Mouse (Mus musculus): Measurements from ENCODE around the gene Tbc1d13. TPM values are rescaled to one million over a fixed set of nuclear protein-coding genes. Genes with fewer than 3 reads are reported as not detected.

The Tbc1d13 gene
- total RNA-seq (2017) = 30.2 and 49.2 TPM in 2 replicates

GRCm38 (mm10) chr2:30133613-30134377 is at the start of gene Tbc1d13:
TSS of gene Tbc1d13 (plus strand) at chr2:30133746.
- peak; percentile 92 for ATAC-seq (replicated peaks; ENCODE audit: low read depth, poor library complexity, severe bottlenecking)

DNA sequence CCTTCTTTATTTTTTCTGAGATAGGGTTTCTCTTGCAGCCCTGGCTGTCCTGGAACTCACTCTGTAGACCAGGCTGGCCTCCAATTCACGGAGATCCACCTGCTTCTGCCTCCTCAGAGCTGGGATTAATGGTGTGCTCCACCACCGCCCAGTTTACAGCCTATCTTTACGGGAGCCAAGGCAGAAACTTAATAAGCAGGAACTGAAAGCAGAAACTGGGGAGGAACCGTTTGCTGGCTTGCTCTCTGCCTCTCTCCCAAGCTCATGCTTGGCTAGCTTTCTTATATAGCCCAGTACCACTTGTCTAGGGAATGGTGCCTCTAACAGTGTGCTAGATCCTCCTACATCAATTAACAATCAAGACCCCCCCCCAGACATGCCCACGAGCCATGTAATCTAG is 49.4 kb upstream of the Tbc1d13 start:
- no peak for ATAC-seq (replicated peaks; ENCODE audit: low read depth, poor library complexity, severe bottlenecking)

GRCm38 (mm10) chr2:30084632-30085031 is 48.9 kb upstream of the Tbc1d13 start:
- no peak for ATAC-seq (replicated peaks; ENCODE audit: low read depth, poor library complexity, severe bottlenecking)

DNA sequence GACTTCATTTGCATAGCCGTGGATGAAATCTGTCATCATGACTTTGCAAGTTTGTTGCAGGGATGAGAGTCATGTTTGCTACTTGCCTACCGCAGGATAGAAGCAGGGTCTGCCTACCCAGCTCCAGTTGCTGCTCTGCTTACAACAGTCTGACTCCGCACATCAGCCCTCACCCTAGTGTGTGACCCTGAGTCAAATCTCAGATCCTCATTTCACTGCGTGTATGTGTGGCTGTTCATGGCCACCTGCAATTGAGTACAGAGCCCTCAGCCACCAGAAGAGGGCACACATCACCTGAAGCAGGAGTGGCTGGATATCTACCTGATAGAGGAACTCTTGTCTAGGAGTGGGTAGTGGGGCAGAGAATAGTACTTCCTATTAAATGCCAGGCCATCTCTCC is 46.2 kb upstream of the Tbc1d13 start:
- no peak for ATAC-seq (replicated peaks; ENCODE audit: low read depth, poor library complexity, severe bottlenecking)

GRCm38 (mm10) chr2:30091521-30091920 is 42.0 kb upstream of the Tbc1d13 start:
- no peak for ATAC-seq (replicated peaks; ENCODE audit: low read depth, poor library complexity, severe bottlenecking)

DNA sequence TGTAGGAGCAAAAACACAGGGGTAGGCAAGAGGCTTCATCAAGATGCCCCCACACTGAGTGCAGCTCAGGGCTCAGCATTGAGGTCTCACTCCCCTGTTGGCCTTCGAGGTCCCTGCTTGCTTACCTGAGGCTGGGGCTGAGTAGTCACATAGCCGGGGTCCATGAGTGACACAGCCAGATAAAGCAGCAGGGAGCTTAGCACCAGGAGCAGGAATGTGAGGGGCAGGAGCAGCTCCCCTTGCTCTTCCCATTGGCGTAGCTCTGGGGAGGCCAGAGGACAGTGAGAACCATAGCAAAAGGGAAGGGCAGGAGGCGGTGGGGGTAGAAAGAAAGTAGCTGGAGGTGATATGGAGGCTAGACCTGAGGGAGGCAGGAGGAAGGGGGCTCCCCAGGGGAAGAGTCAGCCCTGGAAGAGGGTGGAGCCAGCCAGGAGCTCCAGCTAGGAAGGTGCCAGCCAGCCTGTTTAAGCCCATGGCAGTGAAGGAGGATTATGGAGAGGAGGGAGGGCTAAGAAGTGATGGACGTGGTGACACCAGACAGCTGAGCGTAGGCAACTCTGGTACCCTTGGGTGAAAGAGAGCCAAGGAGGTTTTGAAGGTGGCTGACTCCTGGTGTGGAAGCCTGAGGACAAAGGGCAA is 41.1 kb upstream of the Tbc1d13 start:
- ATAC-seq (replicated peaks; ENCODE audit: low read depth, poor library complexity, severe bottlenecking) = no peak

DNA sequence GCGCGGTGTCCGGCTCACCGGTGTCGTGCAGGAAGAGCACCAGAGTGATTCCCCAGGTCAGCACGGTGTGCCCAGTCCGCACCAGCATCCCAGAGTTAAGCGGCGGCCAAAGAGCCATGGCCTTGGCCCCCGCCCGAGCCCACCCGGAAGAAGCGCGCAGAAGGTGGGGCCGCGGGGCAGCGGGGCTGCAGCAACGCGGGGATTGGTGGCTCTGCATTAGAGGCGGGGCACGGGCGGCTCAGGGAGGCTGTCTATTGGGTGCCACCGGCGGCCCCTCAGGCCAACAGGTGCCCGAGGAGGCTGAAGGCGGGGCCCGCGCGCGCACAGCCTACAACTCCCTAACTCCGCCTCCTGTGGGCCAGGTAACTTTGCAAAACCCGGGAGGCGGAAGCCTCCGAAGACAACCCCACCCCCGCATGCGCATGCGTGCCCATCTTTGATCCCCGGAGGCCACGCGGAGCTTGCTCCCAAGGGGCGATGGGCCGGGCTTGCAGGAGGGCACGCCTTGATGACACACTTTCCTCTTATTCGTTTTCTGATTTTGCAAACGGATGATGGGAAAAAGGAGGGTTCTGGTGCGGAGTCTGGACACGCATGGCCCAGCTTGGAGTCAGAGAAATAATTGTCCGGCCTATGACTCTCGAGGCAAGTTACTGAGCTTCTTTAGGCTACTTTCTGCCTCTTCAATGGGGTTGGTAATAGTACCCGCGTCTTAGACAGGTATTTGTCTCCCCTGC is 39.9 kb upstream of the Tbc1d13 start, which contains the start of gene Zdhhc12:
Gene Zdhhc12, minus strand, starts transcription at position 178 of the 737 bp plus-strand sequence.
- peak; percentile 93 for ATAC-seq (replicated peaks; ENCODE audit: low read depth, poor library complexity, severe bottlenecking)

- ATAC-seq (replicated peaks; ENCODE audit: low read depth, poor library complexity, severe bottlenecking) = no peak
Observed at GRCm38 (mm10) chr2:30094208-30094588, 39.3 kb upstream of the Tbc1d13 start.

DNA sequence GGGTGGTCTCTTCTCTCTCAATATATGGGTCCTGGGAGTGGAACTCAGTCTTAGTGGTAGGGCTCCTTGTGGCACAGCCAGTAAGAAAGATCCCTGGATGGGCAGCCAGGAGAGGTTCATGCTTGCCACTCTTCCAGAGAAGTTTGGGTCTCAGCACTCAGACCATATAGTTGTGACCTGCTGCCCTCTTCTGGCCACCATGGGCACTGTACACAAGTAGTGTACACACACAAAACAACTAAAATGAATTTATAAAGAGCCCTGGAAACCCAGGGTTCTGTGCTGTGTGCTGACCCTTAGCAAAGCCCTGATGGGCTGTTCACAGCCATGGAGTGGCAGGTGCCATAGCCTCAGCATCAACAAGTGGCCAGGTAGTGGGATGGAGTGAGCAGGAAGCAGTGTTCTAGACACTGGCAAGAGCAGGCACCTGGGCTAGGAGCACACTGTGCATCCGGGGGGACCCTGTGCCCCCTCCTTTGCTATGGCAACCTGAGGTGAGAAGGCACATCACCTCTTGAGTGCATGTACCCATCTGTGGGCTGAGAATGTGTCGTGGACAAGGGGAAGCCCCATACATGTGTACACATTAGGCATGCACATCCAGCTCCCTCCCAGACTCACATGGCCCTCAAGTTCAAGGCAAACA is 37.5 kb upstream of the Tbc1d13 start:
- ATAC-seq (replicated peaks; ENCODE audit: low read depth, poor library complexity, severe bottlenecking) = peak; percentile 43

- ATAC-seq (replicated peaks; ENCODE audit: low read depth, poor library complexity, severe bottlenecking) = no peak
Observed at GRCm38 (mm10) chr2:30100214-30100613, 33.3 kb upstream of the Tbc1d13 start.

- ATAC-seq (replicated peaks; ENCODE audit: low read depth, poor library complexity, severe bottlenecking) = peak; percentile 88
Observed at GRCm38 (mm10) chr2:30106364-30106763, 27.2 kb upstream of the Tbc1d13 start.

DNA sequence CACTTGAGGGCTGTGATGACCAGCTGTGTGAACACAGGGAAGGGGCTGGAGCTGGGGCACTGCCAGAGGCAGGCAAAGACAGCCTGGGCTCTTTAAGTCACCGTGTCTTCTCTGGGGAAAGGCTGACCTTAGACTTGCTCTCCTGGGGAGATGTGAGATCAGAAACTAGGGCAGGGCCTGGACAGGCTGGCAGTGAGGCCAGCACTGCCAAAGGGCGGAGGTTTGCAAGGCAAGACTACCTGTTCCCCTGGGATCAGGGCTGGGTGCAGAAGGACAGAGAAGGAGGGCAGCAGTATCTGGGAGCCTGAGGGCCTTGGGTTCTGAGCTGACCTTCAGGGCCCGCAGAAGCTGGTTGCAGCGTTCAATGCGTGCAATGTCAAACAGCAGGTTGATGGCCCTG is 25.9 kb upstream of the Tbc1d13 start:
- no peak for ATAC-seq (replicated peaks; ENCODE audit: low read depth, poor library complexity, severe bottlenecking)

GRCm38 (mm10) chr2:30108260-30108659 is 25.3 kb upstream of the Tbc1d13 start:
- no peak for ATAC-seq (replicated peaks; ENCODE audit: low read depth, poor library complexity, severe bottlenecking)

- ATAC-seq (replicated peaks; ENCODE audit: low read depth, poor library complexity, severe bottlenecking) = peak; percentile 28
Observed at GRCm38 (mm10) chr2:30111500-30111899, 22.0 kb upstream of the Tbc1d13 start.

GRCm38 (mm10) chr2:30112564-30112963 is 21.0 kb upstream of the Tbc1d13 start:
- peak; percentile 80 for ATAC-seq (replicated peaks; ENCODE audit: low read depth, poor library complexity, severe bottlenecking)

DNA sequence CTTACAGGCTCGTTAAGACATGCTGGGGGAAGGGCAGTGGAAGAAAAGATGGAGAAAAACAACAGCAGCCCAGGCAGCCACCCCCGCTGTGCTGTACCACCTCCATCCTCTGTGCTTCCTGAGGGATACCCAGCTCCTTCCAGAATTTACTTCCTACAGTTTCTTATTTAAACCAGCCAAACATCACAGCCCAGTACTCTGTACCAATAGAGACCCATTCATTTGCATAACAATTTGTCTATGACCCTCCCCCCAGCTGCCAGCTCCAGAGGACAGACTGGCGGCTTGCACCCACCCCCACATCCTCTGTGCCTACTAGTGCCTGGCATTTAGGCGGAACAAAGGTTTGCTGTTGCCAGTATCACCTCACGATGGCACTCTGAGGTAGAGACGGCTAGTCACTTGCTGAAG is 13.9 kb upstream of the Tbc1d13 start:
- no peak for ATAC-seq (replicated peaks; ENCODE audit: low read depth, poor library complexity, severe bottlenecking)

- no peak for ATAC-seq (replicated peaks; ENCODE audit: low read depth, poor library complexity, severe bottlenecking)
Observed at GRCm38 (mm10) chr2:30120269-30120668, 13.3 kb upstream of the Tbc1d13 start.

DNA sequence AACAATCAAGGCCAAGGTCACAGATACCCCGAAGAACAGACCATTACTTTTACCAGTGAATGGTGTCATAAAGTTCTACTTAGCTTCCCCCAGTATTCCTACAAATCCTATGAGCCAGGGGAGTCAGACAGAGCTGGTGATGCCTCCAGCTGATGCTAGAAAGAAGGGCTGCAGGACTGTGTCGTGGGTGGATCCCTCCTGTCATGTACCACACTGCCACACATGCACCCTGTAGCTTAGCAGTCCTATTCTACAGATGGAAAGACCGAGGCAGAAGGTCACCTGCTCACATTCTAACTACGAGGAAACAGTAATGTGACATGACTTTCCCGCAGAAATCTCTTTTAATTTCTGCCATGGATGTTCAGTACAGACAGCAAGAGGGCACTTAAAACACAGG is 10.8 kb upstream of the Tbc1d13 start:
- ATAC-seq (replicated peaks; ENCODE audit: low read depth, poor library complexity, severe bottlenecking) = no peak

GRCm38 (mm10) chr2:30123729-30124471 is 9.6 kb upstream of the Tbc1d13 start:
- peak; percentile 4; the same call in 1 of the 2 replicates for ATAC-seq (replicated peaks; ENCODE audit: low read depth, poor library complexity, severe bottlenecking)

Data from common myeloid progenitor, adult 5-6 weeks (primary cell).